Mouse (Mus musculus) gonadal fat pad, adult 2 months (tissue): Measurements from ENCODE around the gene Aqp7. TPM values are rescaled to one million over a fixed set of nuclear protein-coding genes. Genes with fewer than 3 reads are reported as not detected.

Source experiments
- DNase-seq: peaks from one replicate; pipeline ENCODE4 v3.0.0-alpha.2; 2012; ENCODE audit warnings: low read depth
- polyA plus RNA-seq: library from polyadenylated mRNA; depleted of rRNA; stranded (reverse); fragments of >200 nt; gene quantifications from 2 replicates; pipeline ENCODE4 v1.2.3, GENCODE M21; 2012; rRNA removed

Gene Aqp7
- polyA plus RNA-seq, 1 experiment = 90.8 TPM

DNA sequence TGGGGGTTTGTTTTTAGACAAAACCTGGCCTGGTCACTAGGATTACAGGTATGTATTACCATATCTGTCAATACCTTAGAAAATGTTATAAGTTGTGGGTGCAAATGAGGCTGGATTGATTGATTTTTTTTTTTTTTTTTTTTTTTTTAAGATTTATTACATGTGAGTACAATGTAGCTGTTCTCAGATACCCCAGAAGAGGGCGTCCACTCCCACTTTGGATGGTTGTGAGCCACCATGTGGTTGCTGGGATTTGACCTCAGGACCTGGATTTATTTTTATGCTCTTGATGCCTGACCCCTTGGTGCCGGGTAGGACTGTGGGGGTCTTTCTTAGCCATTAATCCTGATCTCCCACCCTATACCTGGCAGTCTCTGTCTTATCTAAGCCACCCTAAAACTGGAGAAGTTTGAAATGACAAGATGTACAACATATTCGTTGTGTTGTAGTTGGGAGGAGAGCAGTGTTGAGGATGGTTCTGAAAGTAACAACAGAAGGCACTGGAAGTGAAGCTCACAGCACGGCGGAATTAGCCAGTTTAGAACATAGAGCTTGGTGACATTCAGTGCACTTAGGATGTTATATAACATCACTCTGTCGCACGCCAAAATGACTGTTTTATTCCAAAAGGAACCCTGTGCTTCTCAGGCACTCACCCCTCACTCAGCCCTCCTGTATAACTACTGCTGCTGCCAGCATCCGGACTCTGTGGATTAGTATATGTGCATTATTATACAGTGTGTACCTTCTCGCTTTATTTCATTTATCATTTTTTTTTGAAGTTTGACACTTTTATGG lies 46.9 kb downstream of the Aqp7 start:
- DNase-seq = no peak

- no peak for DNase-seq
These were observed 47.7 kb downstream of the Aqp7 start for GRCm38 (mm10) chr4:41000271-41000670.

- no peak for DNase-seq
These were observed 50.0 kb downstream of the Aqp7 start for GRCm38 (mm10) chr4:40997916-40998315.

DNA sequence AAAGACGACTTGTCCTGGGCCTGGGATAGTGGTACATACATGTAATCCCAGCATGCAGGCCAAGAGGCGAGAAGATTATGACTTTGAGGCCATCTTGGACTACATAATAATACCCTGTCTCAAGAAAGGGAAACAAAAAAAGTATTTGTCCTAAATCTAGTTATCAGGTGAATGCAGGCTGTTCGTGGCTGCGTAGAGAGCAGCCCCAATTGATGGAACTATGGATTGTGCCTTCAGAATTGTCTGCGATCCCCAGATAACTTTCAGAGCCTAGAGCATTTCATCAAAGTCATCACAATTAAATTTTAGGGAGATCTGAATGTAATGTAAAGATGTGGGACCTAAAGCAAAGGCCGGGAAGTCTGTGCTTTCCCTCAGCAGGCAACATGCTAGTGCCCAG lies 51.6 kb downstream of the Aqp7 start:
- no peak for DNase-seq

DNA sequence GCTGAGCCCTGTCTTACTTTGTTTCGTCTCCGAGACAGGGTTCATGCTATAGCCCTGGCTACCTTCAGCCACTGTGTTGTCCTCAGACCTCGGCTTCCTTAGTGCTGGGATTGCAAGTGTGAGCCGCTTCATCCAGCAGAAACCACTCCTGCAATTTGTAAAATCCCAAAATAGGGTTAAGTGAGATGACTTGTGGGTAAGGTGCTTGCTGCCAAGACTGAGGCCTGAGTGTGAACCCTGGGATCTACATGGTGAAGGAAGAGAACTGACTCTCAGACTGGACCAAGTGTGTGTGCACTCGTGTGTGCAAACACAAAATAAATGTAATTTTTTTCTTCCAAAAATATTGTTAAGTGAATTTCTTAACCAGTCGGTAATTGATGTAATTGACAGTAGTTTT lies 58.3 kb downstream of the Aqp7 start:
- DNase-seq = no peak

DNA sequence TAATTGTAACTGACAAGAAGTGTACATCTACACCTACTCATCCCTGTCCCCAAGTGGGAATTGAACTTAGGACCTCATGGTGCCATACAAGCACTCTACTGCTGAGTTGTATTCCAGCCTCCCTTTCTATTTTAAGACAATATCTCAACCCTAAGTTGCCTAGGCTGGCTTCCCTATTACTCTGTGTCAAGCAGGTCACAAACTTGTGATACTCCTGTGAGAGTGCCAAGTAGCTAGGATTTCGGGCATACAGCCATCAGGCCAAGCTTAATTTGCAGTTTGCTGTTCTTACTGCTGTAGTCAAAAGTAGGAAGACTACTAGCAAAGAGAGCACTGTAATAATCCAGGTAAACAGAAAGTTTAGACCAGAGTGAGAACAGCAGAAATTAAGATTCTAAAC lies 64.3 kb downstream of the Aqp7 start:
- no peak for DNase-seq

Other genes with a start within 250 kb of the Aqp7 start
- gene B4galt1, start 194.1 kb downstream of the Aqp7 start, polyA plus RNA-seq = 38.1 and 66.2 TPM in 2 replicates
- 10.0 and 20.8 TPM in 2 replicates for gene Spink4, start 128.1 kb downstream of the Aqp7 start, polyA plus RNA-seq
- gene Bag1, start 99.8 kb downstream of the Aqp7 start, polyA plus RNA-seq = 123 and 165 TPM in 2 replicates
- gene Chmp5, start 99.7 kb downstream of the Aqp7 start, polyA plus RNA-seq = 26.3 and 35.6 TPM in 2 replicates
- gene Nfx1, start 77.2 kb downstream of the Aqp7 start, polyA plus RNA-seq = 37.9 and 43.0 TPM in 2 replicates
- 0.31 TPM in 1 of 2 replicates, not detected in the other for gene Aqp3, start 50.0 kb upstream of the Aqp7 start, polyA plus RNA-seq
- 49.2 and 51.0 TPM in 2 replicates for gene Nol6, start 76.3 kb upstream of the Aqp7 start, polyA plus RNA-seq
- gene Ube2r2, start 87.6 kb upstream of the Aqp7 start, polyA plus RNA-seq = 40.4 and 46.0 TPM in 2 replicates
- gene Ubap2, start 227.0 kb upstream of the Aqp7 start, polyA plus RNA-seq = 36.2 and 49.8 TPM in 2 replicates